Mouse (Mus musculus): ENCODE data around the gene Luc7l3. TPM values are rescaled to one million over a fixed set of nuclear protein-coding genes. Genes with fewer than 3 reads are reported as not detected.

The Luc7l3 gene
- total and polyA plus RNA-seq, 3 experiments = 38.7 to 260 (median 238) TPM

GRCm38 (mm10) chr11:94317014-94317413 is 4.8 kb downstream of the Luc7l3 start:
- peaks cover 70% of the 10 kb centered on the region for H3K4me1 ChIP-seq (ENCODE audit: insufficient read depth, low read depth, low read length)
- TF ChIP-seq GATA2 (IDR thresholded peaks at IDR 0.05; ENCODE audit: borderline replicate concordance, low read depth, low read length) (no peak), GATA1 (IDR thresholded peaks at IDR 0.05; ENCODE audit: borderline replicate concordance, low read length) (no peak), CTCF (IDR thresholded peaks at IDR 0.05; ENCODE audit: low read depth, low read length) (no peak), POLR2AphosphoS5 (IDR thresholded peaks at IDR 0.05; ENCODE audit: insufficient replicate concordance, low read depth, low read length) (no peak), TAL1 (conservative IDR thresholded peaks at IDR 0.05; ENCODE audit: low read depth, low read length) (no peak)
- H3K27me3 ChIP-seq (ENCODE audit: insufficient read depth, low read length) = no peaks in the 10 kb centered on the region
- no peak for ATAC-seq (ENCODE audit: extremely low read depth, insufficient number of reproducible peaks, low FRiP score, poor library complexity, severe bottlenecking)
- H3K4me3 ChIP-seq (ENCODE audit: low read depth, low read length) = no peak overlapping the region; the same call in 1 of the 2 replicates
- H3K36me3 ChIP-seq (replicated peaks) = peaks cover 50% of the 10 kb centered on the region
- DNase-seq (ENCODE audit: low spot score) = no peak
- no peaks in the 10 kb centered on the region for H3K9me3 ChIP-seq (replicated peaks)

GRCm38 (mm10) chr11:94316528-94316927 is 5.3 kb downstream of the Luc7l3 start:
- peaks cover 73% of the 10 kb centered on the region for H3K4me1 ChIP-seq (ENCODE audit: insufficient read depth, low read depth, low read length)
- no peaks in the 10 kb centered on the region for H3K27me3 ChIP-seq (ENCODE audit: insufficient read depth, low read length)
- ATAC-seq (ENCODE audit: extremely low read depth, insufficient number of reproducible peaks, low FRiP score, poor library complexity, severe bottlenecking) (no peak), DNase-seq (ENCODE audit: low spot score) (no peak)
- no peak for TF ChIP-seq CTCF (IDR thresholded peaks at IDR 0.05; ENCODE audit: low read depth, low read length)
- no peak for TF ChIP-seq POLR2AphosphoS5 (IDR thresholded peaks at IDR 0.05; ENCODE audit: insufficient replicate concordance, low read depth, low read length)
- no peak for TF ChIP-seq GATA1 (IDR thresholded peaks at IDR 0.05; ENCODE audit: borderline replicate concordance, low read length)
- no peak for TF ChIP-seq GATA2 (IDR thresholded peaks at IDR 0.05; ENCODE audit: borderline replicate concordance, low read depth, low read length)
- TF ChIP-seq TAL1 (conservative IDR thresholded peaks at IDR 0.05; ENCODE audit: low read depth, low read length) = no peak
- H3K4me3 ChIP-seq (ENCODE audit: low read depth, low read length) = no peak overlapping the region
- no peaks in the 10 kb centered on the region for H3K9me3 ChIP-seq (replicated peaks)
- peaks cover 52% of the 10 kb centered on the region for H3K36me3 ChIP-seq (replicated peaks)

- Histone ChIP-seq H3K36me3 (replicated peaks) (peaks cover 63% of the 10 kb centered on the region), H3K4me3 (ENCODE audit: low read depth, low read length) (no peak overlapping the region; the same call in 1 of the 2 replicates)
- no peak for DNase-seq (ENCODE audit: low spot score)
Observed at GRCm38 (mm10) chr11:94315308-94315707, 6.5 kb downstream of the Luc7l3 start.

GRCm38 (mm10) chr11:94314098-94314652 is 7.6 kb downstream of the Luc7l3 start:
- Histone ChIP-seq H3K4me3 (ENCODE audit: low read depth, low read length) (no peak overlapping the region), H3K27me3 (ENCODE audit: insufficient read depth, low read length) (no peaks in the 10 kb centered on the region), H3K36me3 (replicated peaks) (peaks cover 68% of the 10 kb centered on the region), H3K9me3 (replicated peaks) (no peaks in the 10 kb centered on the region), H3K4me1 (ENCODE audit: insufficient read depth, low read depth, low read length) (peaks cover 74% of the 10 kb centered on the region)
- no peak for TF ChIP-seq GATA1 (IDR thresholded peaks at IDR 0.05; ENCODE audit: borderline replicate concordance, low read length)
- no peak for TF ChIP-seq GATA2 (IDR thresholded peaks at IDR 0.05; ENCODE audit: borderline replicate concordance, low read depth, low read length)
- no peak for TF ChIP-seq CTCF (IDR thresholded peaks at IDR 0.05; ENCODE audit: low read depth, low read length)
- no peak for TF ChIP-seq TAL1 (conservative IDR thresholded peaks at IDR 0.05; ENCODE audit: low read depth, low read length)
- no peak for TF ChIP-seq POLR2AphosphoS5 (IDR thresholded peaks at IDR 0.05; ENCODE audit: insufficient replicate concordance, low read depth, low read length)
- no peak for ATAC-seq (ENCODE audit: extremely low read depth, insufficient number of reproducible peaks, low FRiP score, poor library complexity, severe bottlenecking)
- no peak for DNase-seq (ENCODE audit: low spot score)

More at GRCm38 (mm10) chr11:94315308-94315707, 6.5 kb downstream of the Luc7l3 start:
- no peaks in the 10 kb centered on the region for H3K9me3 ChIP-seq (replicated peaks)
- peak; percentile 22; the same call in 1 of the 2 replicates for ATAC-seq (ENCODE audit: extremely low read depth, insufficient number of reproducible peaks, low FRiP score, poor library complexity, severe bottlenecking)
- no peak for TF ChIP-seq POLR2AphosphoS5 (IDR thresholded peaks at IDR 0.05; ENCODE audit: insufficient replicate concordance, low read depth, low read length)
- no peak for TF ChIP-seq GATA2 (IDR thresholded peaks at IDR 0.05; ENCODE audit: borderline replicate concordance, low read depth, low read length)
- no peak for TF ChIP-seq GATA1 (IDR thresholded peaks at IDR 0.05; ENCODE audit: borderline replicate concordance, low read length)
- no peak for TF ChIP-seq CTCF (IDR thresholded peaks at IDR 0.05; ENCODE audit: low read depth, low read length)
- no peak for TF ChIP-seq TAL1 (conservative IDR thresholded peaks at IDR 0.05; ENCODE audit: low read depth, low read length)
- H3K27me3 ChIP-seq (ENCODE audit: insufficient read depth, low read length) = no peaks in the 10 kb centered on the region
- peaks cover 82% of the 10 kb centered on the region for H3K4me1 ChIP-seq (ENCODE audit: insufficient read depth, low read depth, low read length)

- Histone ChIP-seq H3K27me3 (ENCODE audit: insufficient read depth, low read length) (no peaks in the 10 kb centered on the region), H3K36me3 (replicated peaks) (peaks cover 70% of the 10 kb centered on the region), H3K4me1 (ENCODE audit: insufficient read depth, low read depth, low read length) (peaks cover 62% of the 10 kb centered on the region), H3K4me3 (ENCODE audit: low read depth, low read length) (no peak overlapping the region), H3K9me3 (replicated peaks) (no peaks in the 10 kb centered on the region)
- ATAC-seq (ENCODE audit: extremely low read depth, insufficient number of reproducible peaks, low FRiP score, poor library complexity, severe bottlenecking) = no peak
- no peak for DNase-seq (ENCODE audit: low spot score)
- TF ChIP-seq CTCF (IDR thresholded peaks at IDR 0.05; ENCODE audit: low read depth, low read length) (no peak), GATA2 (IDR thresholded peaks at IDR 0.05; ENCODE audit: borderline replicate concordance, low read depth, low read length) (no peak), GATA1 (IDR thresholded peaks at IDR 0.05; ENCODE audit: borderline replicate concordance, low read length) (no peak), TAL1 (conservative IDR thresholded peaks at IDR 0.05; ENCODE audit: low read depth, low read length) (no peak), POLR2AphosphoS5 (IDR thresholded peaks at IDR 0.05; ENCODE audit: insufficient replicate concordance, low read depth, low read length) (no peak)
Observed at GRCm38 (mm10) chr11:94312733-94313132, 9.1 kb downstream of the Luc7l3 start.

- Histone ChIP-seq H3K4me1 (ENCODE audit: insufficient read depth, low read depth, low read length) (peaks cover 24% of the 10 kb centered on the region; the same call in 1 of the 2 replicates), H3K4me3 (ENCODE audit: low read depth, low read length) (no peak overlapping the region), H3K9me3 (replicated peaks) (no peaks in the 10 kb centered on the region), H3K27me3 (ENCODE audit: insufficient read depth, low read length) (no peaks in the 10 kb centered on the region), H3K36me3 (replicated peaks) (peaks cover 96% of the 10 kb centered on the region)
- ATAC-seq (ENCODE audit: extremely low read depth, insufficient number of reproducible peaks, low FRiP score, poor library complexity, severe bottlenecking) (no peak), DNase-seq (ENCODE audit: low spot score) (no peak)
- TF ChIP-seq TAL1 (conservative IDR thresholded peaks at IDR 0.05; ENCODE audit: low read depth, low read length) (no peak), GATA2 (IDR thresholded peaks at IDR 0.05; ENCODE audit: borderline replicate concordance, low read depth, low read length) (no peak), GATA1 (IDR thresholded peaks at IDR 0.05; ENCODE audit: borderline replicate concordance, low read length) (no peak), CTCF (IDR thresholded peaks at IDR 0.05; ENCODE audit: low read depth, low read length) (no peak)
Observed at GRCm38 (mm10) chr11:94294996-94295845, 26.6 kb downstream of the Luc7l3 start.

Measured in G1E (cell line).